25 mouse cellular contexts compared by ENCODE assay signal in the genomic region with DNA sequence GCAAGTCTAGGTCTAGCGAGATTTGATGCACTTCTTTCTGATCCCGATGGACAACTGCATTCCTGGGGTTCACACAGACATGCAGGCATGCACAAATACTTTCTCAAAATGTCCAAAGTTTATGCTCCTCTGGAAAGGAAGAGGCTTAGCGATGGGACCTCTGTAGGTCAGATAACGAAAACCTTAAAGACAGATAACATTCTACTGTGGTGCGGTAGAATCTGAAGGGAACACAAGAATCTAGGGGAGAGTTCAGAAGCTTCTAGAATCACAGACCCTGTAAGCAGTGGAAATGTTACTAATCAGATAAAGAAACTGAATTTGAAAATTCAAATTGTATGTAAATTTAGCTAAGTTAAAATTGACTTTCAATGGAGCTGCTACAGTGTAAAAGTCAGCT.
A peak's percentile ranks its signal among the peaks of the same experiment; 100 is the strongest.
DNase-seq lines count a peak whose midpoint lies in the region; ATAC-seq and TF ChIP-seq lines count a peak whose summit lies in the region.
"Had no signal": no experiment of that assay in that cellular context is flagged by ENCODE, and none has a peak within 500 bp of the region (broad histone marks: within the 10 kb centered on the region; RNA-seq: fewer than 3 reads in every experiment).

No protein-coding gene starts in this region.

- WGBS in embryonic facial prominence, embryonic 13.5 days, result 84% methylated on average over 5 of the region's 5 CpGs
- 85% methylated on average over 5 of the region's 5 CpGs for WGBS in embryonic facial prominence, embryonic 10.5 days
- 91% methylated on average over 5 of the region's 5 CpGs for WGBS in midbrain, embryonic 15.5 days
- WGBS in midbrain, embryonic 13.5 days, result 94% methylated on average over 5 of the region's 5 CpGs

- no peak for DNase-seq in embryonic facial prominence, embryonic 10.5 days (ENCODE audit: low spot score)
- DNase-seq in layer of hippocampus, adult 2 months (ENCODE audit: low spot score in 2 of 2), result no peak
- no peak for DNase-seq in layer of hippocampus, adult 11-12 months (ENCODE audit: low spot score)
- no peak for DNase-seq in cerebellum, adult 11-12 months
- DNase-seq: adrenal gland, postnatal 10 days; adrenal gland, postnatal 36 days; cerebellum, adult 2 months; cerebellum, adult 9-11 months; cerebellum, postnatal 25 days; gastrocnemius, postnatal 10 days; gastrocnemius, postnatal 36 days; heart, adult 2 months; heart, postnatal 14 days; heart, postnatal 4 days had no signal

- no peak for ATAC-seq in embryonic facial prominence, embryonic 13.5 days (ENCODE audit: insufficient number of reproducible peaks, insufficient read depth, low FRiP score, low TSS enrichment, low read depth)
- ATAC-seq in midbrain, embryonic 15.5 days (replicated peaks), result no peak
- ATAC-seq in midbrain, embryonic 13.5 days, result no peak
- ATAC-seq in megakaryocyte progenitor cell, adult 5-6 weeks (replicated peaks; ENCODE audit: poor library complexity), result no peak
- ATAC-seq: forebrain, embryonic 15.5 days; hindbrain, postnatal 0 days; Patski had no signal

- peak overlapping the region; percentile 48; the same call in 1 of the 2 replicates for H3K4me2 ChIP-seq in embryonic facial prominence, embryonic 13.5 days
- H3K4me2 ChIP-seq in midbrain, embryonic 15.5 days, result 0 out of 2 replicates have a peak overlapping the region, but pooled peaks have one; percentile 25
- H3K4me2 ChIP-seq in midbrain, embryonic 13.5 days (replicated peaks), result no peak overlapping the region; the same call in 1 of the 2 replicates
- H3K4me2 ChIP-seq: forebrain, embryonic 15.5 days had no signal

- TF ChIP-seq CTCF in layer of hippocampus, adult 2 months (conservative IDR thresholded peaks at IDR 0.05), result no peak

- H3K9ac ChIP-seq in embryonic facial prominence, embryonic 13.5 days, result no peak overlapping the region
- H3K9ac ChIP-seq in midbrain, embryonic 15.5 days, result no peak overlapping the region
- no peak overlapping the region for H3K9ac ChIP-seq in midbrain, embryonic 13.5 days (replicated peaks)
- H3K9ac ChIP-seq: forebrain, embryonic 12.5 days; forebrain, embryonic 15.5 days; heart, embryonic 13.5 days; hindbrain, embryonic 14.5 days had no signal

- H3K27ac ChIP-seq in embryonic facial prominence, embryonic 13.5 days, result no peak overlapping the region
- no peak overlapping the region for H3K27ac ChIP-seq in embryonic facial prominence, embryonic 10.5 days (replicated peaks)
- H3K27ac ChIP-seq in layer of hippocampus, adult 2 months, result peak overlapping the region; percentile 63; the same call in 1 of the 2 replicates
- no peak overlapping the region for H3K27ac ChIP-seq in midbrain, embryonic 15.5 days
- H3K27ac ChIP-seq in midbrain, embryonic 13.5 days, result no peak overlapping the region; the same call in 1 of the 2 replicates
- H3K27ac ChIP-seq: forebrain, embryonic 12.5 days; forebrain, embryonic 15.5 days; heart, adult 2 months; hindbrain, embryonic 14.5 days; hindbrain, postnatal 0 days had no signal

- H3K36me3 ChIP-seq in embryonic facial prominence, embryonic 13.5 days, result no peaks in the 10 kb centered on the region
- no peaks in the 10 kb centered on the region for H3K36me3 ChIP-seq in embryonic facial prominence, embryonic 10.5 days (replicated peaks)
- H3K36me3 ChIP-seq in midbrain, embryonic 15.5 days (replicated peaks), result no peaks in the 10 kb centered on the region
- no peaks in the 10 kb centered on the region for H3K36me3 ChIP-seq in midbrain, embryonic 13.5 days
- H3K36me3 ChIP-seq: forebrain, embryonic 12.5 days; heart, embryonic 10.5 days; heart, embryonic 13.5 days had no signal

- no peaks in the 10 kb centered on the region for H3K9me3 ChIP-seq in embryonic facial prominence, embryonic 13.5 days
- H3K9me3 ChIP-seq in embryonic facial prominence, embryonic 10.5 days, result no peaks in the 10 kb centered on the region
- H3K9me3 ChIP-seq in midbrain, embryonic 15.5 days, result no peaks in the 10 kb centered on the region
- H3K9me3 ChIP-seq in midbrain, embryonic 13.5 days, result no peaks in the 10 kb centered on the region
- H3K9me3 ChIP-seq: forebrain, embryonic 12.5 days; forebrain, embryonic 15.5 days; heart, embryonic 10.5 days; heart, embryonic 13.5 days had no signal

- H3K27me3 ChIP-seq in embryonic facial prominence, embryonic 13.5 days, result no peaks in the 10 kb centered on the region
- no peaks in the 10 kb centered on the region for H3K27me3 ChIP-seq in embryonic facial prominence, embryonic 10.5 days (replicated peaks; ENCODE audit: low read depth, poor library complexity, severe bottlenecking)
- no peaks in the 10 kb centered on the region for H3K27me3 ChIP-seq in midbrain, embryonic 15.5 days (replicated peaks)
- H3K27me3 ChIP-seq in midbrain, embryonic 13.5 days, result no peaks in the 10 kb centered on the region
- H3K27me3 ChIP-seq: forebrain, embryonic 15.5 days; heart, embryonic 13.5 days had no signal

- peaks cover 22% of the 10 kb centered on the region for H3K4me1 ChIP-seq in embryonic facial prominence, embryonic 13.5 days
- peaks cover 31% of the 10 kb centered on the region for H3K4me1 ChIP-seq in embryonic facial prominence, embryonic 10.5 days
- peaks cover 15% of the 10 kb centered on the region for H3K4me1 ChIP-seq in midbrain, embryonic 15.5 days
- peaks cover 28% of the 10 kb centered on the region for H3K4me1 ChIP-seq in midbrain, embryonic 13.5 days (replicated peaks)

- H3K4me3 ChIP-seq in embryonic facial prominence, embryonic 13.5 days, result no peak overlapping the region
- H3K4me3 ChIP-seq in embryonic facial prominence, embryonic 10.5 days, result no peak overlapping the region
- no peak overlapping the region for H3K4me3 ChIP-seq in layer of hippocampus, adult 2 months
- H3K4me3 ChIP-seq in midbrain, embryonic 15.5 days, result no peak overlapping the region
- no peak overlapping the region for H3K4me3 ChIP-seq in midbrain, embryonic 13.5 days (replicated peaks)
- H3K4me3 ChIP-seq: forebrain, embryonic 12.5 days; forebrain, embryonic 15.5 days; heart, adult 2 months; heart, embryonic 10.5 days had no signal
